Mouse (Mus musculus) neural tube, embryonic 13.5 days (tissue): ENCODE data around the gene Stard3. TPM values are rescaled to one million over a fixed set of nuclear protein-coding genes. Genes with fewer than 3 reads are reported as not detected.

ENCODE experiments used
- ATAC-seq: fragments of 200-750 bp; cut with Nextera tagmentation; 2 replicates; pipeline ENCODE4 v1.8.0; 2017; ENCODE audit warnings: low read depth, mild to moderate bottlenecking, moderate TSS enrichment, moderate library complexity
- H3K27ac ChIP-seq: fragments of 300-500 bp; sonication (generic); replicated peaks from 2 replicates; pipeline ENCODE4 v1.5.1; 2015; ENCODE audit warnings: moderate library complexity, mild to moderate bottlenecking, inconsistent platforms
- H3K27me3 ChIP-seq: fragments of 300-500 bp; sonication (generic); 2 replicates; pipeline ENCODE4 v1.6.1; 2015; ENCODE audit warnings: mild to moderate bottlenecking, inconsistent platforms
- H3K36me3 ChIP-seq: fragments of 300-500 bp; sonication (generic); 2 replicates; pipeline ENCODE4 v1.6.1; 2015; ENCODE audit warnings: mild to moderate bottlenecking, inconsistent platforms
- H3K4me1 ChIP-seq: fragments of 300-500 bp; sonication (generic); replicated peaks from 2 replicates; pipeline ENCODE4 v1.6.1; 2015; ENCODE audit warnings: inconsistent platforms
- H3K4me2 ChIP-seq: fragments of 300-500 bp; sonication (generic); 2 replicates; pipeline ENCODE4 v1.6.1; 2015; ENCODE audit warnings: inconsistent platforms, mild to moderate bottlenecking, moderate library complexity
- H3K4me3 ChIP-seq: fragments of 300-500 bp; sonication (generic); 2 replicates; pipeline ENCODE4 v1.5.1; 2015; ENCODE audit warnings: mild to moderate bottlenecking, inconsistent platforms
- H3K9ac ChIP-seq: fragments of 300-500 bp; sonication (generic); 2 replicates; pipeline ENCODE4 v1.6.1; 2015; ENCODE audit warnings: moderate library complexity, mild to moderate bottlenecking, inconsistent platforms
- H3K9me3 ChIP-seq: fragments of 300-500 bp; sonication (generic); 2 replicates; pipeline ENCODE4 v1.6.1; 2016; ENCODE audit warnings: inconsistent platforms
- WGBS: fragments of 180-500 bp; shearing (Covaris S2); methylation state at CpG from one replicate; pipeline ENCODE4 v1.1.7; 2015; 5-methylcytosine and 5-hydroxymethylcytosine counted together
- polyA plus RNA-seq: library from polyadenylated mRNA; unstranded; fragments of >200 nt; fragmentation: Nextera tagmentation; extraction: Ambion mirVana; gene quantifications from 2 replicates; pipeline ENCODE4 v1.2.1, GENCODE M21; 2015

Stard3 gene
- 39.7 and 41.1 TPM in 2 replicates for polyA plus RNA-seq

DNA sequence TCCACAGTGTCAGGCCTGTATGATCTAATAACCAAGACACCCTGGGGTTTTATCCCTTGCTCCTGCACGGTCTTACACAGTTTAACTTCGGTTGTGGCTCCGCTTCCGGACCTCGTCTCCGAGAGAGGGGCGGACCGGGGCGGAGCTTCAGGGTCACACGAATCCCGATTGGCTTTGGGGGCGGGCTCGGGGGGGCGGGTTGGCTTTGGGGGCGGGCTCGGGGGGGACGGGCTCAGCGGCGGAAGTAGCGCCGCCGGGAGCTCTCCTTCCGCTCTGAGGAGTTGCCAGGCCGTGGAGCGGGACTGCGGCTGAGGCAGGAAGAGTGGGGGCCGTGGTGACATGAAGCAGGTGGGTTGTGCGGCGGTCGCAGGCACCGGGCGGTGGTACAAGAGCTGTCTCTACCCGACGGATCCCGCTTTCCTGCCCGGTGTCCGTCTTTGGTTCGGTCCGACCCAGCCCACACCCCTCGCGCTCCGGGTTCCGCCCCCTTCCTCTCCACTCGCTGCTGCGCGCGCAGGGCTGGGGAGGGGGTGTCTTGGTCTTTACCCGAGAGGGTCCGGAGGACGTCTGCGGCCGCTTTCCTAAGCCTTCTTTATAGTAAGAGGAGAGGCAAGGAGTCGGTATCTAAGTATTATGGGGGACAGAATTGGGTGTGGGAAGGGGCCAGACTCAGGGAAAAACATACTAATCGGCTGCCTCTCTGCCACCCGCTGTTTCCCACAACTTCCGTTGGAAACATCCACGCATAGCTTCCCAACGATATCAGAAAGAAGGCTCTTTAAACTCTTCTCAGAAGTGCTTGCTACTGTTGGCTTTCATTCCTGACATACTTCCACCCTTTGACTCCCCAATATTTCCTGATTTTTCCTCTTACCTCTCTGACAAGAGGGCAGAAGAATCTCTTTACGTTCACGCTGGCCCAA is at the start of gene Stard3:
TSS of gene Stard3 (plus strand) at position 208 of the 923 bp plus-strand sequence.
- H3K27ac ChIP-seq: peak within 1 kb of the TSS; percentile 89
- no peaks in the 10 kb centered on the region for H3K9me3 ChIP-seq
- no peaks in the 10 kb centered on the region for H3K36me3 ChIP-seq
- ATAC-seq: peak; percentile 83
- peak within 1 kb of the TSS; percentile 79 for H3K9ac ChIP-seq
- peaks cover 15% of the 10 kb centered on the region for H3K27me3 ChIP-seq
- H3K4me2 ChIP-seq: peak within 1 kb of the TSS; percentile 89
- under 1% methylated on average over 59 of the region's 60 CpGs for WGBS
- H3K4me3 ChIP-seq: peak within 1 kb of the TSS; percentile 70
- H3K4me1 ChIP-seq: peaks cover 55% of the 10 kb centered on the region

DNA sequence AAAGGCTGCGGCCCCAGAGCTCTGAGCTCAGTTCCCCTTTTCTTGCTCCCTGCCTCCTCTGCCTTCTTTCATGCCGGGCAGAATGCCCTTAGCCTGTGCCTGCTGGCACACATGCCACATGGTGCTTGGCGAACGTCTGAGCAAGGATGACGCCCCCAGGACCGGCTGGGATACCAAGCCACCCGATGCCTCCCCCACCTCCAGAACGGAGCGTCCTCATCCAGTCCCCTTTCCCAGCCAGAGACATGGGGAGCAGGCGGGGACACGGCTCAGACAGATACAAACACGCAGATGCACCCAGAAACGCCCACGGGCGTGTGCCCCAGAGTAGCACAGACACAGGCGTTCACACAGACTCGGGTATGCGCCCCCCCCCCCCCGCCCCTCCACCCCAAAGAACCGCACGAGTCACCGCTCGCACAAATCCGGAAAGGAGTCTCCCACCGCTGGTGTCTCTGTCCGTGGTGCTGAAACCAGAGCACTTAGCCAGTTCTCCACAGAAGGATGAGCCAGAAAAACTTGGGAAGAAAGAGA is 44.3 kb upstream of the Stard3 start:
- Histone ChIP-seq H3K4me2 (peak overlapping the region; percentile 29), H3K36me3 (no peaks in the 10 kb centered on the region), H3K4me3 (no peak overlapping the region), H3K9me3 (no peaks in the 10 kb centered on the region), H3K27me3 (peaks cover 96% of the 10 kb centered on the region), H3K9ac (0 out of 2 replicates have a peak overlapping the region, but pooled peaks have one; percentile 22), H3K27ac (no peak overlapping the region), H3K4me1 (peaks cover 19% of the 10 kb centered on the region)
- no peak for ATAC-seq
- WGBS: 1% methylated on average over 26 of the region's 26 CpGs

DNA sequence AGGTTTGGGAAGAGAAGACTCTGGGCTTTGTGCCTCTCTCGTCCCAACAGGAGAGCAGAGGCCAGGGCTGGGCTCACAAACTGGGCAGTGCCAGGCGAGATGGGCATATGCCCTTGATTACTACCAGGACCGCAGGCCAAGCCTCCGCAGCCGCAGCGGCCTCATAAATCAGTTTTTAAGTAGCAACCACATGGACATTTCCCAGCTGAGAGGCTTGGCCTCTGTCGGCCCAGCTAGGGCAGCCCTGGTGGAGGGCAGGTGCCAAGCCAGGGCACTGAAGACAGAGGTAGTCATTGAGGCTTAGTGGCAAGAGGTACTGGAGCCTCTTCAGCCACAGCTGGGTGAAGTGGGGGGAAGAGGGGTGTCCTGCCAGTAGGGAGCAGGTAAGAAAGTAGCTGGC is 40.7 kb upstream of the Stard3 start:
- Histone ChIP-seq H3K9ac (no peak overlapping the region), H3K4me1 (peaks cover 43% of the 10 kb centered on the region), H3K27me3 (peaks cover 99% of the 10 kb centered on the region), H3K9me3 (no peaks in the 10 kb centered on the region), H3K36me3 (no peaks in the 10 kb centered on the region), H3K4me2 (no peak overlapping the region), H3K4me3 (no peak overlapping the region), H3K27ac (no peak overlapping the region; the same call in 1 of the 2 replicates)
- no peak for ATAC-seq
- WGBS: under 1% methylated on average over 7 of the region's 7 CpGs

DNA sequence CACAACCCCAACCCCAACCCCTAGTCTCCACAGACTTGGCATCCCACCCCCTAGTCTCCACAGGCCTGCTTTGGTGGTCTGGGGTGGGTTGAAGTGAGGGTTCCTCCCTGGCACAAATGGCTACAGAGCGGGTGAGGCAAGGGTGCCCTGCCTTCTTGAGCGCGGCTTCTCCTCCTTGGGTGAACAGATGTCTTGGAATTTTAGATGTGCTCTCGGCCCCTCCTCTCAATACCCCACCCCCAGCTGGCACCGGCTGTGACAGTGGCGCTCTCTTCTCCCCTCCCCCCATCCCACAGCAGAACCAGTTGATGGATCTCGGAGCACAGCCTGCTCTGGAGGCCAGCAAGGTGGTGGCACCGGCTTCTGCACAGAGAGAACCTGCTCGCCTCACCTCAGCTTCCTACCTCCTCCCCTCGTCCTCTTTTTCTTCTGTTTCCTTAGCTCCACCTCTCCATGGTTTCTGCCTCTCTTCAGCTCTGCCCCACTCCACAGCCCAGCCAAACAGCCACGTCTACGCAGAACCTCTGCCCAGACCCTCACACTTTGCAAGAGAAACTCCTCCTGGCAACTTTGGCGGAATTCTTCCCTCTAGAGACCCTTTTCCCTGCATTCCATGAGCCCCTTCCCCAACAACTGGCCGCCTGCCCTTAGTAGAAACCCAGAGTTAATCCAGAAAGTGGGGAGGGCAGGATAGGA is 39.6 kb upstream of the Stard3 start:
- Histone ChIP-seq H3K4me2 (peak overlapping the region; percentile 11; the same call in 1 of the 2 replicates), H3K27me3 (peaks cover 100% of the 10 kb centered on the region), H3K4me1 (peaks cover 41% of the 10 kb centered on the region), H3K4me3 (no peak overlapping the region), H3K9ac (no peak overlapping the region), H3K36me3 (no peaks in the 10 kb centered on the region), H3K9me3 (no peaks in the 10 kb centered on the region), H3K27ac (peak overlapping the region; percentile 52; the same call in 1 of the 2 replicates)
- ATAC-seq: no peak
- WGBS: under 1% methylated on average over 14 of the region's 14 CpGs

DNA sequence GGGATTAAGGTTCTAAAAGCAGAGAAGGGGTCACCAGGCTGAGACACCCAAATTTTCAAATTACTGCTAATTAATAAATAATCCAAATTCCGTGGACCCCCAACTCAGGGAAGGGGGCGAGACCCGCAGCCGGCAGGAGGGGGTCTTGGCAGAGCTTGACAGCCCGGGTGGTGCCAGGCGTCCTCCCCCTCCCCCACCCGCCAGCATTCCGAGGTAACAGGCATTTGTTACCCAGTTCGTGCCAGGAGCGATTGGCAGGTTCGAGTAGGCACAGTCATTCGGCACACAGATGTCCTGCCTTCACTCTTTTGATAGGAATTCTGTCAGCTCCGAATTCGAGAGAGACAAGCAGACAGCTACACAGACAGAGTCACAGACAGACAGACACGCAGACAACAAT is 39.0 kb upstream of the Stard3 start:
- no peak overlapping the region for H3K4me3 ChIP-seq
- no peak overlapping the region for H3K9ac ChIP-seq
- under 1% methylated on average over 15 of the region's 15 CpGs for WGBS
- H3K36me3 ChIP-seq: no peaks in the 10 kb centered on the region
- peak overlapping the region; percentile 11; the same call in 1 of the 2 replicates for H3K4me2 ChIP-seq
- peak overlapping the region; percentile 52; the same call in 1 of the 2 replicates for H3K27ac ChIP-seq
- ATAC-seq: no peak
- H3K9me3 ChIP-seq: no peaks in the 10 kb centered on the region
- peaks cover 38% of the 10 kb centered on the region for H3K4me1 ChIP-seq
- H3K27me3 ChIP-seq: peaks cover 100% of the 10 kb centered on the region

DNA sequence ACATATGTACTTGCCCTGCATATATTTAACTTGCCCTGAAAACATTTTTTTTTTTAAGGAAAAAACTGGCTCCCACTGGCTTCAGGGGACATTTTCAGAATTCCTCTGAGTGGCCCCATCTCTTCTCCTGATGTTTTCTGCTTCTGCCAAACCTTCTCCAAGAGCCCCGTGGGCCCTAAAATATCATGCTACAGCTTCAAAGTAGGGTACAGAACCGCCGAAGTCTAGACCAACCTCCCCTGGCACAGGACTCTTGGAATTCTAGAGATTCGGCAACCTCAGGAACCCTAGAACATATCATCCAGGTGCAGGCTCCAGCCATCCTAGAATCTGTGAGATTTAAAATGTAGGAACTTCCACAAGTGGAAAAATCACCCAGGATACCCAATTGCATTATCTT is 38.6 kb upstream of the Stard3 start:
- peaks cover 42% of the 10 kb centered on the region for H3K4me1 ChIP-seq
- H3K9me3 ChIP-seq: no peaks in the 10 kb centered on the region
- H3K4me2 ChIP-seq: no peak overlapping the region
- H3K27me3 ChIP-seq: peaks cover 100% of the 10 kb centered on the region
- H3K27ac ChIP-seq: peak overlapping the region; percentile 25; the same call in 1 of the 2 replicates
- 11% methylated on average over 4 of the region's 4 CpGs for WGBS
- no peaks in the 10 kb centered on the region for H3K36me3 ChIP-seq
- no peak overlapping the region for H3K4me3 ChIP-seq
- H3K9ac ChIP-seq: no peak overlapping the region
- no peak for ATAC-seq

DNA sequence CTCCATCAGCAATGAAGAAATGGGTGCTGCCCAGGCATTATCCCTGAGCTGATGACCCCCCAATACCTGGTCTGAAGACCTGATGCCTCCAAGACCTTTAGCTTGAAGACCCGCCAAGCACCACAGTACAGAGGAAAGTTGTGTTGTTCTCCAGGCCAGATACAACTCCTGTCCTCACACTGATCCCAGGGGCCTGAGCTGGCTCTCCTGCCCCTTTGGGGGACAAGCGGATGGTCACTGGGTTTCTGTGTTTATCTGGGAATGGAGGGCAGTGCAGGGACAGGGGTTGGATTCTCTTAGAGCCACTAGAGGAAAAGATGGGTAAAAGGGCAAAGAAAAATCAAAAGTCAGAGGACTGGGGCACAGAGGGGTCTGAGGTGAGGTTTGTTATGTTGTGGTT is 38.2 kb upstream of the Stard3 start:
- Histone ChIP-seq H3K9ac (no peak overlapping the region), H3K4me1 (peaks cover 44% of the 10 kb centered on the region), H3K4me2 (0 out of 2 replicates have a peak overlapping the region, but pooled peaks have one; percentile 18), H3K27me3 (peaks cover 100% of the 10 kb centered on the region), H3K9me3 (no peaks in the 10 kb centered on the region), H3K36me3 (no peaks in the 10 kb centered on the region), H3K4me3 (no peak overlapping the region), H3K27ac (peak overlapping the region; percentile 25; the same call in 1 of the 2 replicates)
- WGBS: 5% methylated on average over 2 of the region's 2 CpGs
- ATAC-seq: no peak

DNA sequence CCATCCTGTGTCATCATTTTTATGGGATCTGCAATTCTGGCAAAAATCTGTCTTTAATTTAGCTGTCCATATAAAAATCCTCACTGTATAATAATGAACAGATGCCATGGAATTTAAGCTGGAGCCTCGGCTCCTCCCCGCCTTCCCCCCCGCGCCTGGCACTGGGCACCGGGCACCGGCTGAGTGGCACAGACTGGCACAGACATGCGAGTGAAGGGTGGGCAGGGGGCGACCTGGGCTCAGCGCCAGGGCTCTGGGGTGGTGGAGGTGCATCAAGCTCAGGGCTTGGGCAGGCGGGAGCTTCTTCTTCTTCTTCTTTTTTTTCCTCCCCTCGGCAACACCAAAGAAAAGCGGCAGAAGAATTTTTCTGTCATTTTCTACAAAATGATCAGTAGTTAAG is 37.8 kb upstream of the Stard3 start:
- Histone ChIP-seq H3K4me3 (peak overlapping the region; percentile 8; the same call in 1 of the 2 replicates), H3K9me3 (no peaks in the 10 kb centered on the region), H3K4me2 (peak overlapping the region; percentile 34), H3K9ac (no peak overlapping the region), H3K36me3 (no peaks in the 10 kb centered on the region), H3K27ac (peak overlapping the region; percentile 72; the same call in 1 of the 2 replicates), H3K27me3 (peaks cover 100% of the 10 kb centered on the region), H3K4me1 (peaks cover 44% of the 10 kb centered on the region)
- no peak for ATAC-seq
- 6% methylated on average over 12 of the region's 12 CpGs for WGBS

DNA sequence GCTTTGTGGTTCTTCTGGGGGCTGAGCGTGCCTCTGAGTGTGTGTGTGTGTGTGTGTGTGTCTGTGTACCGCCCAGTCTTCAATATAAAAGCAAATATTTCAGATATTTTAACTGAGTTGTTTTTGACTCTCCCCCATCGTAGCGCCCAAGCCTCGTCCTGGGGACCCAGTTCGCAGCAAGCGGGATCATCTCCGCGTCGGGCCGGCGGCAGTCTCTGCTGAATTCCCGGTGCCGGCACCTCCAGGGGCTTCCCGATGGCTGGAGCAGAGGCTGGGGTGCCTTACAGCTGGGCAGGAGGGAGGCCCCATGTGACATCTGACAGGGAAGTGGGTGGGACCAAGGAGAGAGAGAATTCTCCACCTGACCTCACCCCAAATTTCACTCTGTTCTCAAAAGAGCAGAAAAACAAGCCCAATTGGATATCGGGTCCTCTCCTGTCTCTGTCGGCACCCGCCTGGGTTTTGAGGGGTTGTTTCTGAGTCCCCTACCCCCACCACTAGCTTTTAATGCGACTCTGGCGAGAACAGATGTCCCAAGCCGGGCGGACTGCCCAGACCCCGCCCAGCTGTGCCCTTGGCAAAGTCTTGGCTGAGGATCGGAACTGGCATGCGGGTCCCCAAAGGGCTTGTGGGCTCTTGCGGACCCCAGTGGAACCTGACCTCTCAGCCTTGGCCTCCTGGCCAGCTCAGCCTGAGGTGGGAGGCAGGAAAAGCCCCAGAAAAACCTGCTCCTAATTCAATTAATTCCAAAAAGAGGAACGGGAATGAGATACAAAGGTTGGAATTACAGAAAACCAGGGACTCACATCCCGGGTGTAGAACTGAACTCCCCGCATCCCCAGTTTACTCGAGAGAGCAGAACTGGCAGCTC is 37.1 kb upstream of the Stard3 start:
- Histone ChIP-seq H3K27ac (peak overlapping the region; percentile 72; the same call in 1 of the 2 replicates), H3K4me1 (peaks cover 44% of the 10 kb centered on the region), H3K27me3 (peaks cover 100% of the 10 kb centered on the region), H3K4me2 (peak overlapping the region; percentile 34), H3K36me3 (no peaks in the 10 kb centered on the region), H3K4me3 (0 out of 2 replicates have a peak overlapping the region, but pooled peaks have one; percentile 8), H3K9me3 (no peaks in the 10 kb centered on the region), H3K9ac (no peak overlapping the region)
- 1% methylated on average over 30 of the region's 30 CpGs for WGBS
- ATAC-seq: no peak

DNA sequence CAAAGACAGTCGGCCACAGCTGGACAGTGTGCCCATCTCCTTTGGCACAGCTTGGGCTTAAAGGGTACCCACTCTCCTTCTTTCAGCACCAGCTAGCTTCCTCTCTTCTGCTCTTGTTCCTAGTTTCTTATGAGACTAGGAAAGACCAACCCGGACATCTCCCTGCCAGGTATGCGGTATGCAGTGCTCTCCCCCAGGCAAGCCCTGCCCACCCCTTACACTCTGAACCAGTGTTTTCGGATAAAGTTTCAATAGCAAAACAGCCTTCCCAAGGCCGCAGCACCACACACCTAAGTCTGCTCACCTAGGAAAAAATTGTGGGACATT is 36.5 kb upstream of the Stard3 start:
- H3K27me3 ChIP-seq: peaks cover 100% of the 10 kb centered on the region
- no peak overlapping the region for H3K9ac ChIP-seq
- 4% methylated on average over 5 of the region's 5 CpGs for WGBS
- 0 out of 2 replicates have a peak overlapping the region, but pooled peaks have one; percentile 34 for H3K4me2 ChIP-seq
- no peak overlapping the region for H3K4me3 ChIP-seq
- no peak for ATAC-seq
- no peaks in the 10 kb centered on the region for H3K9me3 ChIP-seq
- H3K27ac ChIP-seq: 0 out of 2 replicates have a peak overlapping the region, but pooled peaks have one; percentile 72
- peaks cover 45% of the 10 kb centered on the region for H3K4me1 ChIP-seq
- H3K36me3 ChIP-seq: no peaks in the 10 kb centered on the region

DNA sequence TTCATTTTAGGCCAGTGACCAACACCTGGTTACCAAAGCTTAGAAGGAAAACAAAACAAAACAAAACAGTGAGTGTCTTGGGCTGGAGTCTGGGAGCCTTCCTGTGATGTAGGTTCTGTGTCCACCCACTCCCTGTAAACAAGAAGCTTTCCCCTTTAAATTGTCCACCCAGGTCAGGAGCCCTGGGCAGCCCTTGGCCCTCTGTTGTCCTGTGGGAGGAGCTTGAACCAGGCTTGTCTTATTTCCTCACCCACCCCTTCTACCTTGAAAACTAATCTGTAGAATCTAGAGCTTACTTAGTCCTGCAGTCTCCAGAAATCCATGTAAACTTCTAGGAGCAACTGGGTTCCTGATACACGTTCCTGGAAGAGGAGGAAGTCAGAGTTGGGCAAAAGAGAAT is 36.0 kb upstream of the Stard3 start:
- ATAC-seq: no peak
- Histone ChIP-seq H3K36me3 (no peaks in the 10 kb centered on the region), H3K4me1 (peaks cover 50% of the 10 kb centered on the region), H3K9ac (no peak overlapping the region), H3K4me3 (no peak overlapping the region), H3K9me3 (no peaks in the 10 kb centered on the region), H3K27ac (no peak overlapping the region), H3K4me2 (no peak overlapping the region), H3K27me3 (peaks cover 100% of the 10 kb centered on the region)
- WGBS: 0% methylated on average over 1 of the region's 1 CpGs
